Mouse (Mus musculus) layer of hippocampus, postnatal 10 days (tissue): ENCODE data around the gene Vmn1r124. TPM values are rescaled to one million over a fixed set of nuclear protein-coding genes. Genes with fewer than 3 reads are reported as not detected.
"Not testable (repeated sequence)": the region's sequence is repeated elsewhere in the genome, so short reads cannot be mapped to it uniquely, and the experiment has no call there.

Experiments used
- DNase-seq, 2 experiments: peaks; one replicate each; pipeline ENCODE4 v3.0.0; 2021; ENCODE audit warnings: low spot score in 2 of 2
- long read RNA-seq: library from polyadenylated mRNA; stranded (forward); transcript quantifications from one replicate; pipeline ENCODE4 v2.0.0, GENCODE M21; 2023
- total RNA-seq, 2 experiments: library from RNA; stranded (reverse); gene quantifications; 2 replicates each; pipeline ENCODE4 v1.2.3; 2021

Gene Vmn1r124
- total RNA-seq = not detected
- long read RNA-seq = 0 reads

DNA sequence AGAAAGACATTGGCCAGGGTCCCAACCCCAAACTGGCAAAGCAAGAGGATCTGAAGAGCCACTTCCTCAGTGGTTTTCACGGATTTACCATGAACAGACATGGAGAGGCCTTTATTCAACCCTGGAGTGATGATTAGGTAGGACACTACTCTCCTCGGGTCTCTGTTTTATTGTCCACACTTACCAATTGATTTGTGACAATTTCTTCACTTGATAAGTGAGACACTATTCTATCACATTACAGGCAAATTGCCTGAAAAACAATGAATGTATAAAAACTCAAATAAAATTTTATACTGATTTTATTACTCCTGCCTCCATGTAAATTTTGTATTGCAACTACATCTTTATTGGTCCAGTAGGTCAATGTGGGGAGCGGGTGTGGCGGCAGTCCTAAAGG, at the start of gene Vmn1r124:
Gene Vmn1r124, minus strand, starts transcription at position 101 of the 400 bp plus-strand sequence.
- not testable (repeated sequence) for DNase-seq

DNA sequence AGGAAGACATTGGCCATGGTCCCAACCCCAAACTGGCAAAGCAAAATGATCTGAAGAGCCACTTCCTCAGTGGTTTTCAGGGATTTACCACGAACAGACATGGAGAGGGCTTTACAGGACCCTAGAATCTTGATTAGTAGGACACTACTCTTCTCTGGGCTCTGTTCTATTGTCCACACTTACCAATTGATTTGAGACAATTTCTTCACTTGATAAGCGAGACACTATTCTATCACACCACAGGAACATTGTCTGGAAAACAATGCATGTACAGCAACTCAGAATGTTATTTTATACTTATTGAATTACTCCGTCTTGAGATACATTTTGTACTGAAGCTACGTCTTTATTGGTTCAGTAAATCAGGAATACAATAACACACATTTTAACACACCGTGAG, 41.0 kb upstream of the Vmn1r124 start, which contains the start of gene Vmn1r126:
Gene Vmn1r126, minus strand, starts transcription at position 101 of the 400 bp plus-strand sequence.
- DNase-seq = not testable (repeated sequence)

- not testable (repeated sequence) for DNase-seq
Observed at GRCm38 (mm10) chr7:21271879-21272278, 11.5 kb upstream of the Vmn1r124 start, which contains the start of gene Vmn1r125. TSS of gene Vmn1r125 (plus strand) at chr7:21272179.

Other genes with a start within 250 kb of the Vmn1r124 start
- gene Vmn1r119, start 248.2 kb downstream of the Vmn1r124 start, total RNA-seq = not detected
- gene Vmn1r120, start 206.8 kb downstream of the Vmn1r124 start, total RNA-seq = not detected
- not detected for gene Vmn1r121, start 162.1 kb downstream of the Vmn1r124 start, total RNA-seq
- gene Vmn1r122, start 126.5 kb downstream of the Vmn1r124 start, total RNA-seq = not detected
- not detected for gene Vmn1r123, start 98.4 kb downstream of the Vmn1r124 start, total RNA-seq
- gene Gm5157, start 70.2 kb downstream of the Vmn1r124 start, total RNA-seq = not detected
- not detected for gene Vmn1r125, start 11.6 kb upstream of the Vmn1r124 start, total RNA-seq
- not detected for gene Vmn1r126, start 40.9 kb upstream of the Vmn1r124 start, total RNA-seq
- not detected for gene Vmn1r127, start 59.2 kb upstream of the Vmn1r124 start, total RNA-seq
- gene Vmn1r128, start 88.8 kb upstream of the Vmn1r124 start, total RNA-seq = not detected
- not detected for gene Vmn1r129, start 100.7 kb upstream of the Vmn1r124 start, total RNA-seq
- not detected for gene Gm6882, start 172.1 kb upstream of the Vmn1r124 start, total RNA-seq